Mouse (Mus musculus) G1E (cell line): ENCODE data around the gene Cyp21a1. TPM values are rescaled to one million over a fixed set of nuclear protein-coding genes. Genes with fewer than 3 reads are reported as not detected.
"Not testable (repeated sequence)": the region's sequence is repeated elsewhere in the genome, so short reads cannot be mapped to it uniquely, and the experiment has no call there.

Source experiments
- ATAC-seq: 2 replicates; pipeline ENCODE4 v1.8.0; 2016; ENCODE audit warnings: mild to moderate bottlenecking; ENCODE audit not compliant: insufficient number of reproducible peaks, poor library complexity, low FRiP score, severe bottlenecking; ENCODE audit errors: extremely low read depth
- DNase-seq: peaks from one replicate; pipeline ENCODE4 v3.0.0; 2012; ENCODE audit warnings: low spot score
- H3K27me3 ChIP-seq: 2 replicates; pipeline ENCODE4 v1.6.1; 2012; ENCODE audit warnings: mild to moderate bottlenecking, low read length, inconsistent platforms; ENCODE audit not compliant: insufficient read depth
- H3K36me3 ChIP-seq: replicated peaks from 2 replicates; pipeline ENCODE3; 2012; ENCODE audit warnings: mild to moderate bottlenecking, inconsistent platforms
- H3K4me1 ChIP-seq: 2 replicates; pipeline ENCODE4 v1.6.1; 2012; ENCODE audit warnings: low read depth, low read length, inconsistent platforms, mixed read lengths; ENCODE audit not compliant: insufficient read depth
- H3K4me3 ChIP-seq: 2 replicates; pipeline ENCODE4 v1.5.1; 2012; ENCODE audit warnings: low read depth, mild to moderate bottlenecking, inconsistent platforms, low read length, moderate library complexity, mixed read lengths
- H3K9me3 ChIP-seq: replicated peaks from 2 replicates; pipeline ENCODE4 v1.6.1; 2012; ENCODE audit warnings: inconsistent platforms
- CTCF ChIP-seq: IDR thresholded peaks from 2 replicates; pipeline ENCODE4 v1.5.1; 2012; ENCODE audit warnings: low read depth, low read length, inconsistent platforms, mixed read lengths
- GATA1 ChIP-seq: IDR thresholded peaks from 2 replicates; pipeline ENCODE4 v1.6.1; 2012; ENCODE audit warnings: borderline replicate concordance, low read length, inconsistent platforms, mixed read lengths
- GATA2 ChIP-seq: IDR thresholded peaks from 2 replicates; pipeline ENCODE4 v1.6.1; 2012; ENCODE audit warnings: low read depth, low read length, inconsistent platforms, borderline replicate concordance
- POLR2AphosphoS5 ChIP-seq: IDR thresholded peaks from 2 replicates; pipeline ENCODE4 v1.6.1; 2012; ENCODE audit warnings: low read depth, low read length, inconsistent platforms; ENCODE audit not compliant: insufficient replicate concordance
- TAL1 ChIP-seq: conservative IDR thresholded peaks from 2 replicates; pipeline ENCODE4 v1.6.1; 2012; ENCODE audit warnings: low read depth, low read length, inconsistent platforms, mixed read lengths
- polyA plus RNA-seq: library from polyadenylated mRNA; stranded (reverse); fragments of >175 nt; gene quantifications from 2 replicates; pipeline ENCODE4 v1.2.3, GENCODE M21; 2012
- total RNA-seq, 2 experiments: library from RNA; stranded (forward) in 1 of 2; stranded (reverse) in 1 of 2; fragments of 200-1000 nt in 1 of 2; fragments of >200 nt in 1 of 2; fragmentation: Nextera tagmentation in 1 of 2; gene quantifications; 2 replicates each; pipeline ENCODE4 v1.2.3; 2014 to 2017

The Cyp21a1 gene
- total and polyA plus RNA-seq, 3 experiments, result not detected

DNA sequence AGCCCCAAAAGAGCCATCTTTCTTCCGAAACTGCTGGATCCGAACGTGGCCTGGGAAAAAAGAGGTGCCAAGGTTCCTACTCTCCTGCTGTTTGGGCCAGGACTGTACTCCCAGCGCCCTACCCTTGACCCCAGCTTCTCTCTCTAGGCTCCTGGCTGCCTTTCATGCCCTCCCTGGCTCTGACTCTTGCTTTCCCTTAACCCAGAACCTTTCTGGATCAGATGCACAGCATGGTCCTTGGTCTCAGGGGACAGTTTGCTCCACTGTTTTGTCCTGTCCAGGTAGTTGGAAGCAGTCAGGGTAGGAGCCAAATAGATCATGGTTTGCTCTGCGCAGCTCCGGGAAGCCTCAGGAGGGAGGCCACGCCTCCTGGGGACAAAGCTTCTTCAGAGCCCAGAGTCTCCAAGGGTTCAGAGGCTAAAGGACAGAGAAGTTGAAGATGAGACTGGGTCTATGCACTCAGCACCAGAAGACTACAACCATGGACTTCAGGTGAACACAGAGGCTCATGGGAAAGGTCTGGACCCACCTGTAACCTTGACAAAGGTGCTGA, 10.5 kb upstream of the Cyp21a1 start:
- DNase-seq (no peak), ATAC-seq (no peak)
- Histone ChIP-seq H3K4me3 (no peak overlapping the region), H3K27me3 (peaks cover 30% of the 10 kb centered on the region), H3K36me3 (no peaks in the 10 kb centered on the region), H3K9me3 (no peaks in the 10 kb centered on the region), H3K4me1 (no peaks in the 10 kb centered on the region)
- no peak for TF ChIP-seq CTCF
- TF ChIP-seq POLR2AphosphoS5, result no peak
- no peak for TF ChIP-seq GATA2
- no peak for TF ChIP-seq GATA1
- TF ChIP-seq TAL1, result no peak

DNA sequence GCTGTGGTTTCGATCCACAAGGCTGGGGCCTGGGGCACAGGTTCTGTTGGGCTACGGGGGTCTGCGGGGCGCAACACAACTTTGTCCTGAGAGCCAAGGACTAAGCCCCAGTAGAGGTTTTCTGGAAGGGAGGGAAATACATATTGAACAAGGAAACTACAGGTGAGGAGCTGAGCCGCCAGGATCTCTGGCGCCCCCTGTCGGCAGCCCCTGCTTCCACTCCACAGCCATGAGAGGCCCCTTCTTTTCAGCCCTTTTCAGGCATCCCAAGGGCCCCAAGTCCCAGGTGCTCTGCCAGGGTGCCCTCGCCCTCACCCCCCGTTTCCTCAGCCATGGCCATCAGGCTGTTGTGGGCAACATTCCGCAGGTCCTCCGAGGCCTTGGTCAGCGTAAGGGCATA, 9.4 kb upstream of the Cyp21a1 start:
- peak; percentile 51 for DNase-seq
- not testable (repeated sequence) for ATAC-seq

DNA sequence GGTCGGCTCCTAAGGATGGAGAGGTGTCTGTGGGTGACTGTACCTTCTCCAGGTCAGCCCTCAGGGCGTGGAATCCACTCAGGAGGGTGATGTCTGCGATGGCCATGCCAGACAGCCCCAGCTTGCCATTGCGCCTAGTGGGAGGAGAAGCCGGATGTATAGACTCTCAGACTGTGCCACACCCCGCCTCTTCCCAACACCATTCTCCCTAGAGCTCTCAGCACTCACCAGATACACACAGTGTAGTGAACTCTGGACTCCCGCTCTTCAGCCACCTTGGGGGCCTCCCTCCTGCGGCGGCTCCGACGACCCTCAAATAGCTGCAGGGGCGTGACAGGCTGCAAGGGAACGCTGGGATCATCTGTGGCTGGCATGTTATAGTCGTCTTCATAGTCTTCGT, 6.9 kb upstream of the Cyp21a1 start:
- Histone ChIP-seq H3K4me1 (no peaks in the 10 kb centered on the region), H3K4me3 (no peak overlapping the region), H3K9me3 (no peaks in the 10 kb centered on the region), H3K36me3 (no peaks in the 10 kb centered on the region), H3K27me3 (peaks cover 22% of the 10 kb centered on the region; the same call in 1 of the 2 replicates)
- DNase-seq (no peak), ATAC-seq (no peak)
- TF ChIP-seq CTCF, result no peak
- TF ChIP-seq TAL1, result no peak
- no peak for TF ChIP-seq GATA1
- TF ChIP-seq GATA2, result no peak
- no peak for TF ChIP-seq POLR2AphosphoS5

More for the DNA sequence above, 9.4 kb upstream of the Cyp21a1 start:
- peaks cover 29% of the 10 kb centered on the region for H3K27me3 ChIP-seq
- not testable (repeated sequence) for H3K36me3 ChIP-seq, H3K4me3 ChIP-seq, H3K4me1 ChIP-seq, H3K9me3 ChIP-seq
- TF ChIP-seq CTCF, result peak; percentile 84

DNA sequence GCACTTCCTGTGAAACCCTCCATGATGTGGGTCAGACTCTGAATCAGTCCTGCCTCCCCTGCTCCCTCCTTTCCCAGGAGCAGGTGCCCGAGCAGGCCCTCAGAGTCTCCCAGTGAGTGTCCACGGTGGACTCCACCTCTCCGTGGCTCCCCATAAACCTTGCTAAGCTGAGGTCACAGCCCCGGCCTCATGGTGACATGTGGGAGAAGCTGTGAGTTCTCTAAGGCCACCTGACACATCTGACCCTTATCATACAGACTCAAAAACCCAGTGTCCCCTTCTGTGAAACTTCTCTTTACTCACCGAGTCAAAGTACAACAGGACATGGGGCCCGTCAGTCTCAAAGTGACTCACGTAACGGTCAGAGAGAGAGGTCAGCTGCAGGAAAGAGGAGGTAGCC, 6.5 kb upstream of the Cyp21a1 start:
- not testable (repeated sequence) for ATAC-seq, H3K36me3 ChIP-seq, DNase-seq, H3K4me3 ChIP-seq, H3K4me1 ChIP-seq, H3K9me3 ChIP-seq
- H3K27me3 ChIP-seq, result peaks cover 18% of the 10 kb centered on the region; the same call in 1 of the 2 replicates

DNA sequence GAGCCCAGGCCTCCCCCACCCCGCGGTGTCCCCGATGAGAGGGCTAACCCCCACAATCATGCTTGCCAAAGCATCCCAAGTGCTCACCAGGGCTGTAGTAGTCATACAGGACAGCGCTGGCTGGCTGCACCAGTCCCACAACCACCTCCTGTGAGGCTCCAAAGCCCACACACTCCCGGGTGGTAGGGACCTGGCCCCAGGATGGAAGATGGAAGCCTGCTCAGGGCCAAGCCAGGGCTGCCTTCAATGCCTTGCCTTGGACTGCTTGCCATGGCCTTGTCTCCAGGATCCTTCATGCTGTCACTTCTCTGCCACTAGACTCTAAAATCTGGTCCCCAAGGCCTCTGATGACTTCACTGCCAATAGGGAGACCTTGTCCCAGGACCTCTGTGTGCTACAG, 6.0 kb upstream of the Cyp21a1 start:
- peaks cover 18% of the 10 kb centered on the region; the same call in 1 of the 2 replicates for H3K27me3 ChIP-seq
- ATAC-seq, H3K9me3 ChIP-seq, DNase-seq, H3K4me1 ChIP-seq, H3K4me3 ChIP-seq, H3K36me3 ChIP-seq: not testable (repeated sequence)

DNA sequence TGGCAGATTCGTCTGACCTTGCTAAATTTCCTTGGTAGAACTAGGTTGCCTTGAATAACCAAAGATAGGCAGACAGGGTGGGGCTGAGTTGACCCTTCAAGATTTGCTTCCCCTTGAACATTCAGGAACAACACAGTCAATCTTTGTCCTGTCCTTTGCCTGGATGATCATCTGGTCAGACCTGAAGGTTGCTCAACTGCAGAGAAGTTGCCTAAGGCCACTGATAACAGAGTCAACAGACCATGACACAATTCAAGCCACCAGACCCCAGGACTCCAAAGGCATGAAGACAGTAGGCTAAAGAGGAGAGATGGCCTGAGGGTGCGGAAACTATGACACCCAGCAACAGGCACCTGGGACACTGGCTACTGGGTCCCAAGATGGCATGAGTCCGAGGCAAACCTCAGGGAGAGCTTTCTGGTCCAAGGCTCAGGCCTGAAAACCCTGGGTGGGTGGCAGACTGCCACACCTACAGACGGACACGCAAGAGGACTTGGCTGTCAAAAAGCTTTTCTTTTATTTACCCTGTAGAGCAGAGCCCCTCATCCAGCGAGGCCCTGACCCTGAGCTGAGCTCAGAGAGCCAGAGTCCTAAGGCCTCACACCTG, 4.3 kb upstream of the Cyp21a1 start:
- no peaks in the 10 kb centered on the region for H3K36me3 ChIP-seq
- H3K4me1 ChIP-seq, result no peaks in the 10 kb centered on the region
- ATAC-seq (no peak), DNase-seq (no peak)
- peaks cover 6% of the 10 kb centered on the region for H3K9me3 ChIP-seq
- no peak overlapping the region for H3K4me3 ChIP-seq
- H3K27me3 ChIP-seq, result peaks cover 14% of the 10 kb centered on the region; the same call in 1 of the 2 replicates
- no peak for TF ChIP-seq GATA2
- no peak for TF ChIP-seq GATA1
- no peak for TF ChIP-seq TAL1
- TF ChIP-seq CTCF, result no peak
- TF ChIP-seq POLR2AphosphoS5, result no peak

GRCm38 (mm10) chr17:34807176-34807575, 2.8 kb upstream of the Cyp21a1 start:
- Histone ChIP-seq H3K27me3 (peaks cover 9% of the 10 kb centered on the region; the same call in 1 of the 2 replicates), H3K4me1 (no peaks in the 10 kb centered on the region), H3K36me3 (no peaks in the 10 kb centered on the region), H3K9me3 (peaks cover 6% of the 10 kb centered on the region), H3K4me3 (no peak overlapping the region)
- no peak for TF ChIP-seq GATA1
- TF ChIP-seq TAL1, result no peak
- TF ChIP-seq CTCF, result no peak
- TF ChIP-seq POLR2AphosphoS5, result no peak
- TF ChIP-seq GATA2, result no peak
- ATAC-seq, result no peak
- DNase-seq, result no peak
